Mouse (Mus musculus) kidney, postnatal 0 days (tissue): Measurements from ENCODE around the gene Cmtr1. TPM values are rescaled to one million over a fixed set of nuclear protein-coding genes. Genes with fewer than 3 reads are reported as not detected.
A peak's percentile ranks its signal among the peaks of the same experiment; 100 is the strongest.

Experiments used
- ATAC-seq: fragments of 200-750 bp; cut with Nextera tagmentation; replicated peaks from 2 replicates; pipeline ENCODE4 v1.8.0; 2017; ENCODE audit warnings: low read depth, moderate number of reproducible peaks, moderate TSS enrichment, moderate library complexity; ENCODE audit not compliant: low FRiP score
- DNase-seq: peaks from one replicate; pipeline ENCODE4 v3.0.0-alpha.2; 2016; ENCODE audit warnings: low spot score
- H3K27ac ChIP-seq: fragments of 300-500 bp; sonication (generic); 2 replicates; pipeline ENCODE4 v1.5.1; 2014; ENCODE audit warnings: mild to moderate bottlenecking
- H3K27me3 ChIP-seq: fragments of 300-500 bp; sonication (generic); 2 replicates; pipeline ENCODE4 v1.6.1; 2014; ENCODE audit warnings: low read length, mixed read lengths; ENCODE audit not compliant: insufficient read depth
- H3K36me3 ChIP-seq: fragments of 300-500 bp; sonication (generic); 2 replicates; pipeline ENCODE4 v1.6.1; 2014; ENCODE audit warnings: low read length, mixed read lengths; ENCODE audit not compliant: insufficient read depth
- H3K4me1 ChIP-seq: fragments of 300-500 bp; sonication (generic); replicated peaks from 2 replicates; pipeline ENCODE4 v1.6.1; 2014; ENCODE audit warnings: antibody characterized with exemption, low read length, mixed read lengths; ENCODE audit not compliant: insufficient read depth
- H3K4me2 ChIP-seq: fragments of 300-500 bp; sonication (generic); 2 replicates; pipeline ENCODE4 v1.6.1; 2014; ENCODE audit warnings: mild to moderate bottlenecking, low read length, moderate library complexity, mixed read lengths
- H3K4me3 ChIP-seq: fragments of 300-500 bp; sonication (generic); replicated peaks from 2 replicates; pipeline ENCODE4 v1.5.1; 2014; ENCODE audit warnings: low read depth, low read length
- H3K9ac ChIP-seq: fragments of 300-500 bp; sonication (generic); 2 replicates; pipeline ENCODE4 v1.6.1; 2014; ENCODE audit warnings: low read depth, low read length
- H3K9me3 ChIP-seq: fragments of 300-500 bp; sonication (generic); replicated peaks from 2 replicates; pipeline ENCODE4 v1.6.1; 2016; ENCODE audit warnings: low read length, inconsistent platforms, mixed read lengths
- CTCF ChIP-seq: IDR thresholded peaks from 2 replicates; pipeline ENCODE4 v1.5.1; 2016; ENCODE audit warnings: antibody characterized with exemption, low read depth, mild to moderate bottlenecking, moderate library complexity
- WGBS: fragments of 180-500 bp; shearing (Covaris S2); extraction: QIAGEN DNeasy Blood & Tissue Kit; methylation state at CpG from one replicate; pipeline ENCODE4 v1.1.7; 2014; 5-methylcytosine and 5-hydroxymethylcytosine counted together
- polyA plus RNA-seq: library from polyadenylated mRNA; unstranded; fragments of >200 nt; fragmentation: Nextera tagmentation; extraction: Ambion mirVana; gene quantifications from 2 replicates; pipeline ENCODE4 v1.2.1, GENCODE M21; 2015

The Cmtr1 gene
- polyA plus RNA-seq, 1 experiment from 2014 or later, result 102 TPM

DNA sequence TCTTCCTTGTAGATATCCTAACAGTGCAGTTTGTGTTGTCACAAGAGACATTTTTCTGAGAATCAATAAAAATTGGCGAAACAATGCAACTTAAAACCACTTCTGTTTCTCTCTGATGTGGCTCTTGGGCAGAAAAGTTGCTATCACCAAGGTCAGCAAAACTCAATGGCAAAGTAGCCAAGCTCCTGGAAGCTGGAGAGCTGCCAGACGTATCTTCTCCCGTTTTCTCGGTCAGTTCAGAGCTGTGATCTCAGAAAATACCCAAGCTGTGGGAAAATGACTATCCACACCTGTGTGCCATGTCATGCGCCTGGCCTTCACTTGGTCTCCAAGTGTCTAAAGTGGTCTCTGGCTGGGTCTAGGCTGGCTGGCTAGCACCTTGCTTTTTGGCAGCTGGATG is 45.5 kb downstream of the Cmtr1 start:
- no peak for DNase-seq
- Histone ChIP-seq H3K27me3 (no peaks in the 10 kb centered on the region; the same call in 1 of the 2 replicates), H3K4me3 (no peak overlapping the region), H3K9me3 (no peaks in the 10 kb centered on the region), H3K36me3 (peaks cover 27% of the 10 kb centered on the region), H3K27ac (no peak overlapping the region), H3K4me2 (no peak overlapping the region), H3K4me1 (peaks cover 19% of the 10 kb centered on the region), H3K9ac (no peak overlapping the region)
- ATAC-seq, result no peak
- TF ChIP-seq CTCF, result no peak
- 70% methylated on average over 5 of the region's 5 CpGs for WGBS

DNA sequence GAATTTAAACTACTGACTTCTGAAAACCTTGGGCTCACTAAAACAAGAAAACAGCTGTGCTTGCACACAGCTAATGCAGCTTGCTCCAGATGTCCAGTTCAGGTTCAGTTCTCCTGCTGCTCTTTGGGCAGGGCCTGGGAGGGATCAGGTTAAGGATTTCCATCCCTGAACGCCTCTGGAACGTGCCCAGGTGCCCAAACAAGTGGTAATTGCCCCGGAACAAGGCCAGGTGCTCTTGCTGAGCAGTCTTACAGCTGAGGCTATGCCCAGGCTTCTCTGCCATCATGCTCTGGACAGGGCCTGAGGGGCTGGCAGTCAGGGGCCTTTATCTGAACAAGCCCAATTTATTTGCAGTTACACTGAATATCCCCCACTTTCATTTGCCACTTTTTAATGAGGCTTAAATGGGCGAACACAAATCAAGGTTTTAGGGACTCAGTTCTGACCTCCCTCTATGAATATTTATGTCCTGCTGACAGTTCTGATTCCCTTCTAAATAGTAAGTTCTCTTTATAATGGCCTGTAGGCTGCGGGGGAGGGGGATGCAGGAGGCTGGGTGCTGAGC is 46.7 kb downstream of the Cmtr1 start:
- Histone ChIP-seq H3K4me2 (no peak overlapping the region), H3K9me3 (no peaks in the 10 kb centered on the region), H3K4me1 (peaks cover 30% of the 10 kb centered on the region), H3K4me3 (no peak overlapping the region), H3K9ac (no peak overlapping the region), H3K27me3 (no peaks in the 10 kb centered on the region; the same call in 1 of the 2 replicates), H3K36me3 (peaks cover 15% of the 10 kb centered on the region), H3K27ac (no peak overlapping the region)
- 28% methylated on average over 5 of the region's 5 CpGs for WGBS
- TF ChIP-seq CTCF, result no peak
- no peak for DNase-seq
- ATAC-seq, result no peak

DNA sequence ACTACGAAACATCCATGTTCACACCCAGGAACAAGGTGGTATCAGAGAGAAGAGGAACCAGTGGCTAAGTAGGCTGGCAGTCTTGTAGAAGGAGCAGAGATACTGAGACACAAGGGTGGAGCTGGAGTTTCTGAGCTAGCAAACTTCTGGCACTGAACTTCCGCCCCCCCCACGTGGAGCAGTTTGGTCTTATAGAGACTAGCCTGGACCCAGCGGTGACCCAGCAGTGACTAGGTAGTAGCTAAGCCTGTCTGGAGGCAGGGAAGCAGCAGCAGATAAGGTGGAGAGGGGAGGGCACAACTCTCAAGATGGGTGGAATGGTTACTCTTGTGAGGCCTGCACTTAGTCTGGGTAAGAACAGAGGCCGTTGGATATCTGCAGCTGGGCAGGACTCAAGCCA is 48.4 kb downstream of the Cmtr1 start:
- no peak for ATAC-seq
- DNase-seq, result no peak
- H3K9me3 ChIP-seq, result no peaks in the 10 kb centered on the region
- WGBS, result 79% methylated on average over 5 of the region's 5 CpGs
- H3K4me2 ChIP-seq, result no peak overlapping the region
- no peak overlapping the region for H3K4me3 ChIP-seq
- no peak for TF ChIP-seq CTCF
- peaks cover 35% of the 10 kb centered on the region for H3K4me1 ChIP-seq
- H3K27ac ChIP-seq, result no peak overlapping the region
- H3K9ac ChIP-seq, result no peak overlapping the region
- H3K27me3 ChIP-seq, result no peaks in the 10 kb centered on the region; the same call in 1 of the 2 replicates
- H3K36me3 ChIP-seq, result 0 out of 2 replicates have a peak, but pooled peaks cover 5% of the 10 kb centered on the region

DNA sequence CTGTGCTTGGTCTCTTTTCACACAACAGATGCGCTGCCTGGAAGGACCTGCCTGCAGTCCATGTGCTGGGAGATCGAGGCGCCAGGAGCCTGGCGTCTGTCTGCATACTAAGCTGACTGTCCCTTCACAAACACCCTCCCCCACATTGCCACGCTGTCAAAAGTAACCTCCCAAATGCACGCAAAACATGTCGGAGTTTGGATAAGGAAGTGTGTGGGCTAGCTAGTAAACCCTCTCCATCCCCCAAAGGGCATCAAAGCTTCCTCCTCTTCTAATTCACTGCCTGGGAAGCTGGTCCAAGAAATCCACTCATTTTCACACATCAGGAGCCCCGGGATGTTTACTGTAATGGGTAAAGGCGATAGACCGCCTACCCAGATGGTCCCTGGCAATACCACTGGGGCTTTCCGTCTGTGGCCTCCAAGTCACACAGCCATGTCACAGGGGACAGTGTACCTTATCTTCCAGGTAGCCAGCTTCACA is 50.2 kb downstream of the Cmtr1 start:
- Histone ChIP-seq H3K9me3 (no peaks in the 10 kb centered on the region), H3K4me1 (peaks cover 35% of the 10 kb centered on the region), H3K4me3 (no peak overlapping the region), H3K36me3 (no peaks in the 10 kb centered on the region), H3K9ac (no peak overlapping the region), H3K27ac (no peak overlapping the region), H3K4me2 (no peak overlapping the region), H3K27me3 (no peaks in the 10 kb centered on the region; the same call in 1 of the 2 replicates)
- TF ChIP-seq CTCF, result no peak
- ATAC-seq (no peak), DNase-seq (no peak)
- 45% methylated on average over 11 of the region's 11 CpGs for WGBS

DNA sequence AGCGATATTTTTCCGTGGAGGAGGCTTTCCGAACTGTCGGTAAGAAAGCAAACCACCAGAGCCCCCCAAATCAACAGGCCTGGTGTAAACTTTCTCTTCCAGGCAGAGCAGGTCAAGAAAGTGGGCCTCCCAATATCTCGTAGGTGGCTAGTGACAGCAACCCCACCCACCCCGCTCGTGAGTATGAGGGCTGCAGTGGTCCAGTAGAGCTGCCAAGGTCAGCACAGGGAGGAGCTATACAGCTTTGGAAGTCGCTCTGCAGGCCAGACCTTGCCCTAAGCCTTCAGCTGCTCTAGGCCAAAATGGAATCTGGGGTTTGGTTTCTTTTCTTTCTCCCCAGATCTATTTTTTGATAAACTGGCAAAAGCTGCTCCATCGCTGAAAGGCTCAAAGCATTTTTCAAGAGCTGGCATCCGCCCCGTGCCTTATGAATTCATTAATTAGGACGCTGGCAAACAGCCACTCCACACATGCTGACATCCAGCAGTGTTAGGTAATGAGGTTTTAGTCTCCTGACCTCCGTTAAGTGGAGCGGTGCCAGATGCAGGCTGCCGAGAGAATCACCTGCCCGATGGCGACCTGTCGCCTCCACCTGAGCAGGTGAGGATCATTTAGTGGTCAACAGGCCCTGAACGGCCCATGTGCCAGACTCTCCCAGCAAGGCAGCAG is 50.8 kb downstream of the Cmtr1 start:
- ATAC-seq (no peak), DNase-seq (no peak)
- Histone ChIP-seq H3K9me3 (no peaks in the 10 kb centered on the region), H3K27ac (no peak overlapping the region), H3K4me3 (no peak overlapping the region), H3K4me1 (peaks cover 39% of the 10 kb centered on the region), H3K36me3 (no peaks in the 10 kb centered on the region), H3K27me3 (no peaks in the 10 kb centered on the region; the same call in 1 of the 2 replicates), H3K9ac (no peak overlapping the region), H3K4me2 (no peak overlapping the region)
- 48% methylated on average over 19 of the region's 19 CpGs for WGBS
- TF ChIP-seq CTCF, result no peak

DNA sequence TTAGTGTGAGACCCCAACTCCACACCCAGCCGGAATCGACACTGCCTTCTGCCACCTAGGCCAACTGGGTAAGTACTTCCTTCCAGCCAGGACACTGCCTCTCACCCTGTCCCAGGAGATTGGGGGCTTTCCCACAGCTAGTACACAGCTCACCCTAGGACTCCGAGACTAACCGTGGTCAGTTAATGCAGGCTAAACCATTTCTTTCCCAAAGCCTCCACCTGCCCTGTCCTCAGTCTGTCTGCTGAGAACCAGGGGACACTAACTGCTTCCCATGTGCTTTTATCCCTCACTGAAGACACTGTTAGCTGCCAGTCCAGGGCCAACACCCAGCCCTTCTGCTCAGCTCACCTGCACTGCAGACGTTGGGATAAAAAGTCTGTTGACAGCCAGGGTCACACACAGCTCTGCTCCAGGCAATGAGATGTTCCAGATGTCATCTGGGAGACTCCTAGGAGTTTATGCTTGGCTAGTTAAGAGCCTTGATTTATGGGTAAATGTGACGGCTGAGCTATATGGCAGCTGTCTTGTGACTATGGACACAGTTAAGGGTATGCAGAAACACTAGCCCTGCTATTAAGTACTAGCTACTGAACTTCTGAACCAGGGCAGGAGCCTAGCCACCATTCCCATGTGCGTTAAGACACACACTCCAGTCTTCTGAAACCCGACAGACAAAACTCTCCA is 51.5 kb downstream of the Cmtr1 start:
- peaks cover 36% of the 10 kb centered on the region for H3K4me1 ChIP-seq
- TF ChIP-seq CTCF, result no peak
- H3K27ac ChIP-seq, result no peak overlapping the region
- DNase-seq (peak; percentile 70), ATAC-seq (peak; percentile 45; the same call in 1 of the 2 replicates)
- WGBS, result 43% methylated on average over 8 of the region's 8 CpGs
- no peak overlapping the region for H3K4me3 ChIP-seq
- H3K9ac ChIP-seq, result no peak overlapping the region
- H3K27me3 ChIP-seq, result no peaks in the 10 kb centered on the region; the same call in 1 of the 2 replicates
- H3K36me3 ChIP-seq, result no peaks in the 10 kb centered on the region
- no peak overlapping the region for H3K4me2 ChIP-seq
- no peaks in the 10 kb centered on the region for H3K9me3 ChIP-seq
